Mouse (Mus musculus): Measurements from ENCODE around the gene Chd2. TPM values are rescaled to one million over a fixed set of nuclear protein-coding genes. Genes with fewer than 3 reads are reported as not detected.

Chd2 gene
- polyA plus RNA-seq, 1 experiment from 2014 or later, result 40.2 TPM

- H3K27me3 ChIP-seq (replicated peaks; ENCODE audit: control insufficient read depth, insufficient read depth, low read length), result no peaks in the 10 kb centered on the region
- ATAC-seq, result peak; percentile 99
- DNase-seq (ENCODE audit: low spot score), result peak; percentile 100
Observed at GRCm38 (mm10) chr7:73558293-73559169, 16.9 kb upstream of the Chd2 start.

DNA sequence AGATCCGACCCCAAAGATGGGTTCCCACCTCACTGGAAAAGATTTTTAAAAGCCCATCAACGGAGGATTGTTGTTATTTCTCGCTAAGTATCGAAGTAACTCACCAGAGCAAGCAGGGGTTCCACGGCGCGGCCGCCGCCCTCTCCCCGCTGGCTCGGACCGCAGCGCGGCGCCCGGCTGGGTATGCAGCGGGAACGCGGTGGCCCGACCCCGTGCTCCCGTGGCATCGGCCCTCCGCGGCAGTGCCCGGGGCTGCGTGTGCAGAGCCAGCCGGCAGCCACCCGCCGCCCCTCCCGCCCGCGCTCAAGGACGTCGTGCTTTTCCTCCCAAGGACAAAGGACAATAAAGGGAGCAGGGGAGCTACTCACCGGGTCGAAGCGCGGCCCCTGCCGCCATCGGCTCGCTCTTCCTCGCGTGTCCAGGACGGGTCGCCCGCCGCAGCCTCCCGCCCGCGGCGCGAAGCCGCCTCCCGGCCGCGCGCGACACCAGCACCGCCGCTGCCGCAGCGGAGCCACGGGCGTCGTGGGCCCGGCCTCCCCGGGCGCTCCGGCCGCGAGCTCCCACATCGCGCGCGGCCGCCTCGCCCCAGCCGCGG is 16.1 kb upstream of the Chd2 start:
- Histone ChIP-seq H3K9me3 (replicated peaks; ENCODE audit: control insufficient read depth, low read length) (no peaks in the 10 kb centered on the region), H3K36me3 (ENCODE audit: control insufficient read depth, insufficient read depth, low read length) (peaks cover under 1% of the 10 kb centered on the region), H3K27me3 (replicated peaks; ENCODE audit: control insufficient read depth, insufficient read depth, low read length) (no peaks in the 10 kb centered on the region), H3K4me2 (ENCODE audit: low read length) (no peak overlapping the region), H3K4me1 (ENCODE audit: control insufficient read depth, insufficient read depth, low read length) (peaks cover 4% of the 10 kb centered on the region; the same call in 1 of the 2 replicates), H3K4me3 (ENCODE audit: low read depth, low read length) (peak overlapping the region; percentile 100), H3K27ac (ENCODE audit: low read depth, low read length) (peak overlapping the region; percentile 100), H3K9ac (ENCODE audit: low read length) (peak overlapping the region; percentile 100)
- under 1% methylated on average over 66 of the region's 80 CpGs for WGBS
- ATAC-seq (peak; percentile 6), DNase-seq (ENCODE audit: low spot score) (no peak)

More at GRCm38 (mm10) chr7:73558293-73559169, 16.9 kb upstream of the Chd2 start:
- H3K4me1 ChIP-seq (ENCODE audit: control insufficient read depth, insufficient read depth, low read length), result 0 out of 2 replicates have a peak, but pooled peaks cover 3% of the 10 kb centered on the region
- H3K27ac ChIP-seq (ENCODE audit: low read depth, low read length), result peak overlapping the region; percentile 100
- H3K4me2 ChIP-seq (ENCODE audit: low read length), result peak overlapping the region; percentile 66
- WGBS, result under 1% methylated on average over 56 of the region's 60 CpGs
- peak overlapping the region; percentile 100 for H3K9ac ChIP-seq (ENCODE audit: low read length)
- H3K4me3 ChIP-seq (ENCODE audit: low read depth, low read length), result peak overlapping the region; percentile 100
- H3K9me3 ChIP-seq (replicated peaks; ENCODE audit: control insufficient read depth, low read length), result no peaks in the 10 kb centered on the region
- H3K36me3 ChIP-seq (ENCODE audit: control insufficient read depth, insufficient read depth, low read length), result no peaks in the 10 kb centered on the region

GRCm38 (mm10) chr7:73556688-73557667 is 15.3 kb upstream of the Chd2 start:
- no peaks in the 10 kb centered on the region for H3K27me3 ChIP-seq (replicated peaks; ENCODE audit: control insufficient read depth, insufficient read depth, low read length)
- no peak for ATAC-seq
- peak overlapping the region; percentile 100 for H3K9ac ChIP-seq (ENCODE audit: low read length)
- DNase-seq (ENCODE audit: low spot score), result peak; percentile 76
- WGBS, result under 1% methylated on average over 25 of the region's 25 CpGs
- H3K4me2 ChIP-seq (ENCODE audit: low read length), result peak overlapping the region; percentile 56
- peak overlapping the region; percentile 100 for H3K27ac ChIP-seq (ENCODE audit: low read depth, low read length)
- peaks cover 12% of the 10 kb centered on the region for H3K4me1 ChIP-seq (ENCODE audit: control insufficient read depth, insufficient read depth, low read length)
- peaks cover 9% of the 10 kb centered on the region for H3K36me3 ChIP-seq (ENCODE audit: control insufficient read depth, insufficient read depth, low read length)
- peak overlapping the region; percentile 100 for H3K4me3 ChIP-seq (ENCODE audit: low read depth, low read length)
- no peaks in the 10 kb centered on the region for H3K9me3 ChIP-seq (replicated peaks; ENCODE audit: control insufficient read depth, low read length)

DNA sequence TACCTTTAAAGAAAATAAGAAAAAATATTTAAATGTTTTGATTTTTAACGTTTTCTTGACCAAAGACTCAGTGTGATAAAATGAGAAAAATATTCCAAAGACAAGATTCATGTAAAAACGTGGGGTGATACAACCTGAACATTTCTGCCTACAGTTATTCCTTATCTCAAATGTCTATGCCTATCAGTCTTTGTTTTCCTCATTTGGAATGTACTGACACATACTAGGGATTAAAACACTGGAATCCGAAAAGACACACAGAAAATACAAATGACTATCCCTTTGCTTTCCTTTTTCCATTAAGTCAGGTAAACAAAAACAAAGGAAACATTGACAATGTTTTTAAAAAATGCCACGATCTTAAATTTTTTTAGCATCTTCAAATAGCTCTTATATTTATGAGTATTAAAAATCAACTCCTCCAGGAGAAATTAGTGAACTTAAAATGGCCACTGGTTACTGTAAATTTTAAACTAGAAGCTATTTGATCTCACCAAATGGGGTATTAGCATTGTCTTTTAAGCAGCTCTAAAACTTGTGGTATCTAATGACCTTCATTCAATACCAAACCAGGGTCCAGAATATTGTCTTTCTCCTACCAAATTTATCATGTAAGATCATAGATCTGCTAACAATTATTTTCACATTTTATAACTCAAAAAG is 14.4 kb upstream of the Chd2 start:
- Histone ChIP-seq H3K27me3 (replicated peaks; ENCODE audit: control insufficient read depth, insufficient read depth, low read length) (no peaks in the 10 kb centered on the region), H3K36me3 (ENCODE audit: control insufficient read depth, insufficient read depth, low read length) (peaks cover 11% of the 10 kb centered on the region), H3K4me3 (ENCODE audit: low read depth, low read length) (peak overlapping the region; percentile 100), H3K4me2 (ENCODE audit: low read length) (peak overlapping the region; percentile 56), H3K27ac (ENCODE audit: low read depth, low read length) (peak overlapping the region; percentile 100), H3K9ac (ENCODE audit: low read length) (peak overlapping the region; percentile 100), H3K4me1 (ENCODE audit: control insufficient read depth, insufficient read depth, low read length) (peaks cover 13% of the 10 kb centered on the region), H3K9me3 (replicated peaks; ENCODE audit: control insufficient read depth, low read length) (no peaks in the 10 kb centered on the region)
- 9% methylated on average over 4 of the region's 4 CpGs for WGBS
- ATAC-seq, result no peak
- no peak for DNase-seq (ENCODE audit: low spot score)

DNA sequence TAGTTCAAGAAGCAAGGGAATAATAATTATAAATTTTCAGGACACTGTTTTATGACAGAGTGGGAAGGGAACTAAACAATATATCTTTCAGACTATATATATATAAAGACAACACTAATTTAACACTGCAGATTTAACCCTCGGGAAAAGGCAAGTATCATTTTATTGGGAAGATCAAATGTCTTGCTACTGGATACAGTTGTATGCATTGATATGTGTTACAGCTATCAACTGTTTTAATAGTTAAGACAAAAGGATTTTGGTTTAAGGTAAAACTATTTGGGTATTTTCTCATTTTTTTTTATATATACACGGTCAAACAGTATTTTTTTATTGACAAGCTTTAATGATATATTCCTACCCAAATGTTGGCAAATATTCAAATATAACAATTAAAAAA is 13.2 kb upstream of the Chd2 start:
- ATAC-seq, result no peak
- WGBS, result 34% methylated on average over 2 of the region's 2 CpGs
- H3K9ac ChIP-seq (ENCODE audit: low read length), result no peak overlapping the region
- H3K4me3 ChIP-seq (ENCODE audit: low read depth, low read length), result no peak overlapping the region
- DNase-seq (ENCODE audit: low spot score), result no peak
- peaks cover 13% of the 10 kb centered on the region for H3K4me1 ChIP-seq (ENCODE audit: control insufficient read depth, insufficient read depth, low read length)
- H3K4me2 ChIP-seq (ENCODE audit: low read length), result peak overlapping the region; percentile 40
- H3K9me3 ChIP-seq (replicated peaks; ENCODE audit: control insufficient read depth, low read length), result no peaks in the 10 kb centered on the region
- no peak overlapping the region for H3K27ac ChIP-seq (ENCODE audit: low read depth, low read length)
- H3K27me3 ChIP-seq (replicated peaks; ENCODE audit: control insufficient read depth, insufficient read depth, low read length), result no peaks in the 10 kb centered on the region
- peaks cover 18% of the 10 kb centered on the region for H3K36me3 ChIP-seq (ENCODE audit: control insufficient read depth, insufficient read depth, low read length)

- peak; percentile 31 for DNase-seq (ENCODE audit: low spot score)
- Histone ChIP-seq H3K4me1 (ENCODE audit: control insufficient read depth, insufficient read depth, low read length) (peaks cover 10% of the 10 kb centered on the region), H3K9me3 (replicated peaks; ENCODE audit: control insufficient read depth, low read length) (no peaks in the 10 kb centered on the region), H3K4me3 (ENCODE audit: low read depth, low read length) (peak overlapping the region; percentile 16; the same call in 1 of the 2 replicates), H3K4me2 (ENCODE audit: low read length) (peak overlapping the region; percentile 50), H3K27ac (ENCODE audit: low read depth, low read length) (no peak overlapping the region), H3K27me3 (replicated peaks; ENCODE audit: control insufficient read depth, insufficient read depth, low read length) (no peaks in the 10 kb centered on the region), H3K9ac (ENCODE audit: low read length) (no peak overlapping the region), H3K36me3 (ENCODE audit: control insufficient read depth, insufficient read depth, low read length) (peaks cover 29% of the 10 kb centered on the region)
- no peak for ATAC-seq
- WGBS, result 45% methylated on average over 2 of the region's 2 CpGs
Observed at GRCm38 (mm10) chr7:73553160-73553559, 11.5 kb upstream of the Chd2 start.

DNA sequence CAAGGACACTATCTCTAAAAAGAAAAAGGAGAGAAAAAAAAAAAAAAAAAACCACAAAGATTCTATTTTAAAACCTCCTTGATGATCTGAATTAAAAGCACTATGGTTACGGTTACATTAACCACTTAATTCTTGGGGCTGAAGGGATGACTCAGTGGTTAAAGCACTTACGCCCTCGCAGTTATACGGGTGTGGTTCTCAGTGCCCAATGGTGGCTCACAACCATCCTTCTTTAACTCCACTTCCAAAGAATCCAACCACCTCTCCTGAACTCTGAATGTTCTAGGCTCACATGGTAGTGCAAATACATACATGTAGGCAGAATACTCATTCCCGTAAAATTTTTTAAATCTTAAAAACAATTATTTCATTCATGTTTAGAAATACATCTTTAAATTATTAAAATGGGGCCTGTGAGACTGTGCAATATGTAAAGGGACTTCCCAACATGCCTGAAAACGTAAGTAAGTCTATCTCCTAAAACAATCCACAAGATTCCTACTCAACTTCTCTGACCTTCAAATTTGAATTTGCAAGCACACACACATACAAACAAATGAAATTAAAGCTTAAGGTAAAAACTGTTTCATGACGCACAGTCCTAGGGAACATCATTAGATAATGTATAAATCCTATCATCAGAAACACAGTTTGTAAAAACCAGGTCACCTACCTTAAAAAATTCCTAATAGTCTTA is 10.6 kb upstream of the Chd2 start:
- Histone ChIP-seq H3K9me3 (replicated peaks; ENCODE audit: control insufficient read depth, low read length) (no peaks in the 10 kb centered on the region), H3K4me1 (ENCODE audit: control insufficient read depth, insufficient read depth, low read length) (peaks cover 13% of the 10 kb centered on the region), H3K36me3 (ENCODE audit: control insufficient read depth, insufficient read depth, low read length) (peaks cover 33% of the 10 kb centered on the region), H3K4me2 (ENCODE audit: low read length) (peak overlapping the region; percentile 50), H3K27me3 (replicated peaks; ENCODE audit: control insufficient read depth, insufficient read depth, low read length) (no peaks in the 10 kb centered on the region), H3K4me3 (ENCODE audit: low read depth, low read length) (peak overlapping the region; percentile 16), H3K9ac (ENCODE audit: low read length) (peak overlapping the region; percentile 45), H3K27ac (ENCODE audit: low read depth, low read length) (no peak overlapping the region)
- peak; percentile 5 for DNase-seq (ENCODE audit: low spot score)
- ATAC-seq, result no peak
- 74% methylated on average over 7 of the region's 7 CpGs for WGBS
